Mouse (Mus musculus): ENCODE measurements around the gene Slc4a7.
"Not testable (repeated sequence)": the region's sequence is repeated elsewhere in the genome, so short reads cannot be mapped to it uniquely, and the experiment has no call there.

The Slc4a7 gene

DNA sequence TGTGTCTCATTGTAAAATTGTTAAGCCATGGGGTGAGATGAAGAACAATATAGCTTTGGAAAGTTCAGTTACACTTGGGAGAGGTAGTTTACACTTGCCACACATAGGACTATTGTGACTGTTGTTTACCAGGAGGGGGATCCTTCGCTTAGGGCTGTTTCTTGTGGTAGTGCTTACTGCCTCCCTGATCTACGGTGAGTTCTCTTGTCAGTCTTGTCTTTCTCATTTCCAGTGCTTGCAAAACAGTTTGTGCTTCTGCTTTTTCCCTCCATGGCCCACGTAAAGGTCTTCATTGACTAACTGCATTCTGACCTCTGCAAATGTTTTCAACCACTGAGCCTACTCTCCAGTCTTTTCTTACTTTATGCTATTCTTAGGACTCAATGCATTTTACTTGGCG is 98.3 kb downstream of the Slc4a7 start:
- DNase-seq (ENCODE audit: low read depth, low spot score) = no peak

DNA sequence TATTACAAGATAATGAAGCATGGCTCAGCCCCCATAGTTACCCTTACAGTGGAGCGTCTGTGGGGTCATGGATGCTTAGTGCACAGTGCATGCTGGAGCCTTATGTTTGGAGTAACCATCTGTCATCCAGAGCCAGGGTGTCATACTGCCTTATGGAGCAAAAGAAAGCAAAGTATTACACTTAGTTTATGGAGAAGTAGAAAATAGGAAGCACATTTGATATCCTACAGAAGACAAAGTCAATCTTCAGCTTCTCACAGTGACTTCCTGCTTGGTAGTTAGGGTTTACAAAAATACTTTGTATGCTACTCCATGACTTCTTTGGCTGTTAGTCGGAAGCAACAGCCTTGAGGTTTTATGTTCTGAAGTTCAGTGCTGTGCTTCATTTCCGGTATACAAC is 98.7 kb downstream of the Slc4a7 start:
- no peak for DNase-seq (ENCODE audit: low read depth, low spot score)

DNA sequence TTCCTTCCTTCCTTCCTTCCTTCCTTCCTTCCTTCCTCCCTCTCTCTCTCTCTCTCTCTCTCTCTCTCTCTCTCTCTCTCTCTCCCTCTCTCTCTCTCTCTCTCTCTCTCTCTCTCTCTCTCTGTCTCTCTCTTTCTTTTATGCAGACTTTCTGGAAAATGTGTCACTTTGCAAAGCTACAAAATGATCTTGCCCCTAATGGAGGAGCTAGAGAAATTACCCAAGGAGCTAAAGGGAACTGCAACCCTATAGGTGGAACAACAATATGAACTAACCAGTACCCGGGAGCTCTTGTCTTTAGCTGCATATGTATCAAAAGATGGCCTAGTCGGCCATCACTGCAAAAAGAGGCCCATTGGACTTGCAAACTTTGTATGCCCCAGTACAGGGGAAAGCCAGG is 101.0 kb downstream of the Slc4a7 start, which contains the start of gene Nek10:
Gene Nek10 (plus strand): TSS at position 301 of the 400 bp plus-strand sequence.
- not testable (repeated sequence) for DNase-seq (ENCODE audit: low read depth, low spot score)

DNA sequence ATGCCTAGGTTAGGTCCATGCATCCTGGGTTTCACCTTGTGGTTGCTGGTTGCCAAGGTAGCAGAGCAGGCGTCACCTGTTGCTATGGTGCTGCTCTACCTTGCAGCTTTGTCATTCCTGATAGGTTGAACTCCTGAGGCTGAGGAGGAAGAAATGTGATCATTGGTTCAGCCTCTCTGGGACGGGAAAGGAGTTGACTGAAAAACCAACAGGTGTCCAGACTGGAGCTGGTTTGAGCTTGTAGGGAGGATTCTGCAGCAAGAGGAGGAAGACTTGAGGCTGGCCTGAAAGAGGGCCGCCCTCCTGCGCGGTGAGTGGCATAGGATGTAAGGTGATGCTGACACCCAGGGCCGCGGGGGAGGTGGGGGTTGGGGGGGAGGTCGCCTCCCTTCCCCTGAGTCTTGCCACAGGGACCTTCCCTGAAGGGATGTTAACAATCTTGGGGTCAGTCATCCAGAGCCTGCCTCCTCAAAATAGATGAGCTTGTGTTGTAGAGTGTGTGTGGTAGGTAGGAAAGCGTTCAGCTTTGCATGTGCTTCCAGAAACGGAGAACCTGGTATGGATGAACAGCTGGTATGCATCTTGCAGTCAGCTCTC is 101.9 kb downstream of the Slc4a7 start:
- no peak for DNase-seq (ENCODE audit: low read depth, low spot score)

DNA sequence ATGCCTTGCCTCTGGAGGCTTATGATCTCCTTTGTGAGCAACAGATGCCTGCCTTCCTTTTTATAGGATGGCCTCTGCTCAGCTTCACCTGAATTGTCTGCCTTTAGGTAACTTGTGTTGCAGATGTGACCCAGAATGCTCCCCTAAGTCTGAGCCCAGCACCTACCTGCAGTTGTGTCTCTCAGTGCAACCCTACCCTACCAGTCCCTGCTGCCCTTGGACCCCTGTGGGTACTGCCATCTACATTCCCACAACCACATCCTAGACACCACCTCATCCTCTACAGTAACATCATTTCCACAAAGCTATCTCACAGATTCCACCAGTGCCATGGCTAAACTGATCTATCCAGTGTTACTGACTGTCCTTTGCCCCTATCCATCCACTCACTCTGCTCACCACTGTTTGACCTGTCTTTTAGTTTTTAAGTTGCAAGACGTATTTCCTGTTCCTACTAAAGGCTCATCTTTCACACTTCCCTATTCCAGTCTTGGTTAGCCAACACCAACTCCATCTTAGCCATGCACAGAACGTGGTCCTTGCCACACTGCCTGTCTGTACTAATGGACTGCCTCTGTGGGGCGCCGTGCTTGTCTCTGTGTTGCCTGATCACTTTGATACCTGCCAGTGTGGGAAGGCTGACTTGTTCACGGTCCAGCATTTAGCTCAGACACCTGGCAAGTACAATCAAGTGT is 102.6 kb downstream of the Slc4a7 start:
- DNase-seq (ENCODE audit: low read depth, low spot score) = no peak

DNA sequence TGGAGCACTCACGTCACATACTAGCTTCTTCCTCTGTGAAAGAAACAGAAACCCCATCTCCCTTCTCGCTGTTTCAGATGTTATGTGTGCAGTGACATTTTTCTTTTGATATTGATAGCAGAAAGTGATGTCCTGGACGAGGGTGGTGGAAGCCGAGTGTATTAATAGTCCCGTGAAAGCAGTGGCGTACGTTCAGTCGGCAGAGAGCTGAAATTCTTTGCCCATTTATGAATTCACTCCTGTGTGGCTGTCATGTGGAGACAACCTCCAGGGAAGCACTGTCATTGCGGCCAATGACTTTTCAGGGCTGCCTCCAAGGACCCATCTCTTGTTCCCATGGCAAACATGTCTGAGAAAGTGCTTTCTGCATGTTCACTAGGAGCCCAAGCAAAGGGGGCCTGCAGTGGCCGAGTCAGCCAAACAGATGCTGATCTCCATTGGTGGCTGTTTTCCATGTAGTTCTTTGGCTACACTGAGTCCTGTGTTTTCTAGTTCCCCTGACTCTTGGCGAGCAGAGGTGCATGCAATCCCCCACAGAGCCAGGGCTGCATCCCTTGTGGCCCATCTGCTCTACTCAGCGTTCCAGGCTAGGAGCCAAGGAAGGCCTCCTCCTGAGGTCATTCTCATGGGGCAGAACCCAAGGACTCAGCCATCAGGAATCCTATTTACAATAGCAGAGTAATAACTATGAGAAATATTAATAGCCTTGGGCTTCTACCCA is 130.6 kb downstream of the Slc4a7 start:
- no peak for DNase-seq (ENCODE audit: low read depth, low spot score)

DNA sequence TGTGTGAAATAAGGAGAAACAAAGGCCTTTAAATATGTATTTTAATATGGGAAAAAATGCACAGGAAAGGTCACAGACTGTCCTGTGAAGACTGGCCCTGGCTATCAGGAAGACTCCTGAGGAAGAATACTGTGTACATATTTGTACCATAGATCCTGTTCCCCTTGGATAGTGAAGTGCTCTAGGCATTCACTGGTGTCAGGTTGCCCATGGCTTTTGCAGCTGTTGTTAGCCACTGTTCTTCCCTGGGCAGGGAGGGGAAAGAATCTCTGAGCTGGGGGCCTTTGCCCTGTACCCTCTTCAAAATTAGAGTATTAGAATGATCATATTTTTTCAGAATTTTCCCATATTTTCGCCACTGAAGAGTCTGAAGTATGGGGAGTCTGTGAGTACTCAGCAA is 131.4 kb downstream of the Slc4a7 start:
- DNase-seq (ENCODE audit: low read depth, low spot score) = no peak

DNA sequence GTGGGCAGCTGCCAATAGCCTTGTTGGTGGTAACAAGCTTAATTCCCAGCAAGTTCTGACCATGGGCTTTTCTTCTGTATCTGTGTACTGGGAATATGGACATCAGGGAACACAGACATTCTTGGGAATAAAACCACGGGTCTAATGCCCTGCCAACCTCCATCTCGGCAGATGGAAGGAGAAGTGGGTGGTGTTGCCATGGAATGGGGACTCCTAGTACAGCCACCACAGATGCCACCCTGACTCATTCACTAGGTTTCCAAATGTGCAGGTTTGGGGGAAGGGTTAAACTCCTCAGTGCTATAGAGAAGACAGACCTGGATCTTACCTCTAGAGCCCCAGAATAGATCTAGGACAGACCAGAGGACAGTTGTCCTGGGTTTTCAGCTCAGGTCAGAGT is 132.2 kb downstream of the Slc4a7 start:
- no peak for DNase-seq (ENCODE audit: low read depth, low spot score)

DNA sequence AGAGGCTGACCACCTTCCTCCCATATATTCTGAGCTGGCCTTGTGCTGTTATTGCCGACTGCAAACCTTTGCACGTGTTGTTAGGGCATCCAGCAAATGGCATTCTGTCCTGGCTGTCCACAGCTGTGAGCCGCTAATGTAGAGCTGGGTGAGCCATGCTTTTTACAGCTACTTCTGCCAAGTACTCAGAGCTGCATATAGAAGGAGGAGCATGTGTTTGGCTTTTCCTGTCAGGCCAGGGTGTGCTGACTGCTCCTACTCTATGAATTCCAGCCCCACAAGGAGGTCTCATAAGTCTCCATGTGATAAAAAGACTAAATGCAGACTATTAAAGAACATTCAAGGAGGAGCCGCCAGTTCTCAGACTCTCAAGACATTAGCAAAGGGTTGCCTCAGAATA is 135.5 kb downstream of the Slc4a7 start:
- DNase-seq (ENCODE audit: low read depth, low spot score) = no peak

DNA sequence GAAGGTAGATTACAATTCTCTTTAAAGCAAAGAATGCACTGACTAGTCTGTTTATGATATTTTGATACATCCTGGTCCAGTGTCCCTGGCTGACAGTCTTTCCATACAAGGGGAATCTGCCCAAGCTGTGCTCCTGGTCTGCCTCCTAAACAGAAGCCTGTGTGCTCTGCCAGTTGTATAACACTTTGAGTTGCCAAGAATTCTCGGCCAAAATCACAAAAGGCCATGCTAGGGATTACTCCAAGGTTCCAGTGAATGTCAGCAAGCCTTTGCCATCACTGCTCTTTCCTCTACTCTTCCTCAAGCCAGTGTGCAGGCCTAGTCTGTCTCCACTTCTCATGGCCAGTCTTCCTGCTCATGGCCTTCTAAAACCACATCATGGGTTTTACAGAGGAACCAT is 136.0 kb downstream of the Slc4a7 start:
- DNase-seq (ENCODE audit: low read depth, low spot score) = no peak

DNA sequence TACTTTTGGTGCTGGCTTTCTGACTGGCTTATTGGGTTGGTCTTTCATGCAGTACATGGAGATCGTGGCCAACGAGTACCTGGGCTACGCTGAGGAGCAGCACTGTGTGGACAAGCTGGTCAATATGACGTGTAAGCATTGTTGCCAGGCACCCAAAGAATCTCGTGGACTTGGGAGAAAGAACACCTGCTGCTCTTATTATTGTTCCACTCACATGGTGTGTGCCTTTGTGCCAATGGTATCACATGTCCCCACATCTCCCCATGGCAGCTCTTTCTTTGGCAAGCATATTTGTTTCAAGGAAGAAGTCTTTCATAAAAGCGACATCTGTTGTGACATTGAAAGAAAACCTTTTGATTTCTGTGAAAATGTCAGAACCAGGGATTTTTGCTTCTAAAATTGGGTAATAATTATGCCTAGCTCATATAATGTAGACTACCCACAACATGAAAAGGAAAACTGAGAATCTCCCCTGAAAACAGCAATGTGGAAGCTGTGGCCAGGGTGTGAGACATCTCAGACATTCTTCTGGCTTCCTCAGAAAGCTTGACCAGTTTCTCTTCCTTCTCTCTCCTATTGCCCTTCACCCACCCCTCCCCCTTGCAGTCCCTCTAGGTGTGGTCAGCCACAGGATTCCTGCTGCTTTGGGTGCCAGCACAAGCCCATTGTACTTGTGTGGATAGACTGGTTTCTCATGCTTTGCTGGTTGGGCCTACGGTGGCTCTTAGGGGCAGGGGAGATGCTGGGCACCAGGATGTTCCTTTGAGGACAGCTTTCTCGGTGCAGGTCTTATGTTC is 140.9 kb downstream of the Slc4a7 start:
- no peak for DNase-seq (ENCODE audit: low read depth, low spot score)
